Mouse (Mus musculus) kidney, postnatal 0 days (tissue): Measurements from ENCODE around the gene Rnd3. TPM values are rescaled to one million over a fixed set of nuclear protein-coding genes. Genes with fewer than 3 reads are reported as not detected.

Source experiments
- ATAC-seq: fragments of 200-750 bp; cut with Nextera tagmentation; replicated peaks from 2 replicates; pipeline ENCODE4 v1.8.0; 2017; ENCODE audit warnings: low read depth, moderate number of reproducible peaks, moderate TSS enrichment, moderate library complexity; ENCODE audit not compliant: low FRiP score
- DNase-seq: peaks from one replicate; pipeline ENCODE4 v3.0.0-alpha.2; 2016; ENCODE audit warnings: low spot score
- H3K27ac ChIP-seq: fragments of 300-500 bp; sonication (generic); 2 replicates; pipeline ENCODE4 v1.5.1; 2014; ENCODE audit warnings: mild to moderate bottlenecking
- H3K27me3 ChIP-seq: fragments of 300-500 bp; sonication (generic); 2 replicates; pipeline ENCODE4 v1.6.1; 2014; ENCODE audit warnings: low read length, mixed read lengths; ENCODE audit not compliant: insufficient read depth
- H3K36me3 ChIP-seq: fragments of 300-500 bp; sonication (generic); 2 replicates; pipeline ENCODE4 v1.6.1; 2014; ENCODE audit warnings: low read length, mixed read lengths; ENCODE audit not compliant: insufficient read depth
- H3K4me1 ChIP-seq: fragments of 300-500 bp; sonication (generic); replicated peaks from 2 replicates; pipeline ENCODE4 v1.6.1; 2014; ENCODE audit warnings: antibody characterized with exemption, low read length, mixed read lengths; ENCODE audit not compliant: insufficient read depth
- H3K4me2 ChIP-seq: fragments of 300-500 bp; sonication (generic); 2 replicates; pipeline ENCODE4 v1.6.1; 2014; ENCODE audit warnings: mild to moderate bottlenecking, low read length, moderate library complexity, mixed read lengths
- H3K4me3 ChIP-seq: fragments of 300-500 bp; sonication (generic); replicated peaks from 2 replicates; pipeline ENCODE4 v1.5.1; 2014; ENCODE audit warnings: low read depth, low read length
- H3K9ac ChIP-seq: fragments of 300-500 bp; sonication (generic); 2 replicates; pipeline ENCODE4 v1.6.1; 2014; ENCODE audit warnings: low read depth, low read length
- H3K9me3 ChIP-seq: fragments of 300-500 bp; sonication (generic); replicated peaks from 2 replicates; pipeline ENCODE4 v1.6.1; 2016; ENCODE audit warnings: low read length, inconsistent platforms, mixed read lengths
- CTCF ChIP-seq: IDR thresholded peaks from 2 replicates; pipeline ENCODE4 v1.5.1; 2016; ENCODE audit warnings: antibody characterized with exemption, low read depth, mild to moderate bottlenecking, moderate library complexity
- WGBS: fragments of 180-500 bp; shearing (Covaris S2); extraction: QIAGEN DNeasy Blood & Tissue Kit; methylation state at CpG from one replicate; pipeline ENCODE4 v1.1.7; 2014; 5-methylcytosine and 5-hydroxymethylcytosine counted together
- polyA plus RNA-seq: library from polyadenylated mRNA; unstranded; fragments of >200 nt; fragmentation: Nextera tagmentation; extraction: Ambion mirVana; gene quantifications from 2 replicates; pipeline ENCODE4 v1.2.1, GENCODE M21; 2015

Gene Rnd3
- polyA plus RNA-seq, 1 experiment from 2014 or later, result 30.4 TPM

- peak overlapping the region; percentile 84; the same call in 1 of the 2 replicates for H3K9ac ChIP-seq
- H3K4me2 ChIP-seq, result peak overlapping the region; percentile 88
- H3K27me3 ChIP-seq, result no peaks in the 10 kb centered on the region
- WGBS, result 21% methylated on average over 7 of the region's 7 CpGs
- TF ChIP-seq CTCF, result no peak
- H3K27ac ChIP-seq, result peak overlapping the region; percentile 90
- peaks cover 44% of the 10 kb centered on the region for H3K4me1 ChIP-seq
- H3K4me3 ChIP-seq, result peak overlapping the region; percentile 85
- no peak for ATAC-seq
- DNase-seq, result peak; percentile 62
- 0 out of 2 replicates have a peak, but pooled peaks cover 4% of the 10 kb centered on the region for H3K36me3 ChIP-seq
- H3K9me3 ChIP-seq, result no peaks in the 10 kb centered on the region
These were observed 3.0 kb downstream of the Rnd3 start for GRCm38 (mm10) chr2:51145838-51146470.

- no peak overlapping the region for H3K27ac ChIP-seq
- WGBS, result 74% methylated on average over 6 of the region's 6 CpGs
These were observed 4.4 kb downstream of the Rnd3 start for GRCm38 (mm10) chr2:51144380-51145120.

GRCm38 (mm10) chr2:51142422-51142821 lies 6.5 kb downstream of the Rnd3 start:
- Histone ChIP-seq H3K36me3 (0 out of 2 replicates have a peak, but pooled peaks cover 4% of the 10 kb centered on the region), H3K4me1 (peaks cover 67% of the 10 kb centered on the region), H3K27me3 (no peaks in the 10 kb centered on the region), H3K27ac (no peak overlapping the region), H3K4me3 (no peak overlapping the region), H3K9ac (no peak overlapping the region), H3K4me2 (no peak overlapping the region), H3K9me3 (no peaks in the 10 kb centered on the region)
- TF ChIP-seq CTCF, result no peak
- no peak for ATAC-seq
- 59% methylated on average over 1 of the region's 1 CpGs for WGBS
- no peak for DNase-seq

More at GRCm38 (mm10) chr2:51144380-51145120, 4.4 kb downstream of the Rnd3 start:
- H3K9me3 ChIP-seq, result no peaks in the 10 kb centered on the region
- no peak for TF ChIP-seq CTCF
- DNase-seq, result no peak
- no peak overlapping the region for H3K4me2 ChIP-seq
- H3K27me3 ChIP-seq, result no peaks in the 10 kb centered on the region
- no peak for ATAC-seq
- H3K4me1 ChIP-seq, result peaks cover 58% of the 10 kb centered on the region
- H3K4me3 ChIP-seq, result no peak overlapping the region
- H3K36me3 ChIP-seq, result 0 out of 2 replicates have a peak, but pooled peaks cover 4% of the 10 kb centered on the region
- no peak overlapping the region for H3K9ac ChIP-seq

GRCm38 (mm10) chr2:51141345-51141744 lies 7.6 kb downstream of the Rnd3 start:
- no peak for ATAC-seq
- Histone ChIP-seq H3K4me1 (peaks cover 67% of the 10 kb centered on the region), H3K9me3 (no peaks in the 10 kb centered on the region), H3K9ac (no peak overlapping the region), H3K27me3 (no peaks in the 10 kb centered on the region), H3K27ac (no peak overlapping the region), H3K36me3 (0 out of 2 replicates have a peak, but pooled peaks cover 4% of the 10 kb centered on the region), H3K4me2 (peak overlapping the region; percentile 42), H3K4me3 (no peak overlapping the region)
- DNase-seq, result no peak
- WGBS, result 53% methylated on average over 3 of the region's 3 CpGs
- no peak for TF ChIP-seq CTCF

DNA sequence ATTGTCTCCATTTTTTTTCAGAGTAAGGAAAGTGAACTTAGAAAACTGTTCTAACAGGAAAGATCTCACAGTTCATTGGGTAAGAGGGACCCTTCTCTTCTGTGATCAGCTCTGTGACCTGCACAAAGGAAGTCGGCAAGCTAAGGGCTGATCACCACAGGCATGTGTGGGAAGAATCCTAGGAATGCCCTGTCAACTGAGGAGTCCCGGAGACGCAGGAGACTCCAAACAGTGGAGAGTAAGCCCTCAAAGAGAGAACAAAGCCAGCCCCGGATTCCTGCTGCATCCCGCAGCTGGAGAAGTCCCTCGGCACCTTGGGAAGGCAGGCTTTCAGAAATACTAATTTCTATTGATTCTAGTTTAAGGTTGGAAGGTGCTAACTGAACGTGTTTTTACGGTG lies 8.4 kb downstream of the Rnd3 start:
- peaks cover 60% of the 10 kb centered on the region for H3K4me1 ChIP-seq
- no peaks in the 10 kb centered on the region for H3K9me3 ChIP-seq
- peak overlapping the region; percentile 36; the same call in 1 of the 2 replicates for H3K27ac ChIP-seq
- 0 out of 2 replicates have a peak, but pooled peaks cover 8% of the 10 kb centered on the region for H3K36me3 ChIP-seq
- no peak overlapping the region for H3K9ac ChIP-seq
- peak overlapping the region; percentile 42 for H3K4me2 ChIP-seq
- no peaks in the 10 kb centered on the region for H3K27me3 ChIP-seq
- peak; percentile 71; the same call in 1 of the 2 replicates for ATAC-seq
- TF ChIP-seq CTCF, result no peak
- 0 out of 2 replicates have a peak overlapping the region, but pooled peaks have one; percentile 11 for H3K4me3 ChIP-seq
- peak; percentile 80 for DNase-seq
- WGBS, result 3% methylated on average over 8 of the region's 8 CpGs

DNA sequence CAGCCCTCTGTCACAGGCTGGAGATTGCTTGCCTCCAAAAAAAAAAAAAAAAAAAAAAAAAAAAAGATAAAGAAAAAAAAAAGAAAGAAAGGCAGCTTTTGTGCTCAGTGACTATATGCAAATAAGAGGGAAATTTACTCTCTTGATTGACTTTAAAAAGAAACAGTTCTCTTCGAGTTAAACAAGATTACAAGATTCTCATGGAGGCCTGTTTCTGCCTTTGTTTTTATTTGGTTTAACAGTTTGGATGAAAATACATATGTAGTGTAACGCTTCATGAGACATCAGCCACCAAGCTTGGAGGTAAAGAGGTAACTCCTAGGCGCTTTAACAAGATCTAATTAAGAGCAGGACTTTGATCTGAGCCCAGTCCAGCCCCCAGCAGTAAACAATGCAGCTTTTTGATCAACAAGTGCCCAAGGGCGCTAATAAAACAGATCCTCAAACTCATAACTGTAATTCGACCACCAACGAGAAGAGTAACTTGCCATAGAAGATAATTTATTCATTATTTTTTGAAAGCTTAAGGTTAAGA lies 8.9 kb downstream of the Rnd3 start:
- no peak for TF ChIP-seq CTCF
- no peaks in the 10 kb centered on the region for H3K27me3 ChIP-seq
- no peak for ATAC-seq
- H3K4me3 ChIP-seq, result no peak overlapping the region
- no peak for DNase-seq
- H3K9ac ChIP-seq, result no peak overlapping the region
- no peaks in the 10 kb centered on the region for H3K9me3 ChIP-seq
- H3K4me1 ChIP-seq, result peaks cover 56% of the 10 kb centered on the region
- 0 out of 2 replicates have a peak, but pooled peaks cover 9% of the 10 kb centered on the region for H3K36me3 ChIP-seq
- H3K27ac ChIP-seq, result no peak overlapping the region
- peak overlapping the region; percentile 42; the same call in 1 of the 2 replicates for H3K4me2 ChIP-seq
- 23% methylated on average over 6 of the region's 6 CpGs for WGBS
